In genomic region chr16:58669917-58670630, GRCm38 (mm10) we compare ENCODE assay signal across 7 mouse cellular contexts. TPM values are rescaled to one million over a fixed set of nuclear protein-coding genes. Genes with fewer than 3 reads are reported as not detected.
DNase-seq lines count a peak whose midpoint lies in the region; ATAC-seq and TF ChIP-seq lines count a peak whose summit lies in the region.

TSS of gene Cpox (plus strand) at chr16:58670292.

- intact Hi-C loops in left cerebral cortex, postnatal 4 days (cut with DNase I), result no loop called here

- no peaks in the 10 kb centered on the region for H3K27me3 ChIP-seq in intestine, postnatal 0 days (replicated peaks; ENCODE audit: control insufficient read depth, insufficient read depth, low read length)
- H3K27me3 ChIP-seq in midbrain, embryonic 12.5 days, result no peaks in the 10 kb centered on the region
- H3K27me3 ChIP-seq in small intestine, adult 2 months (ENCODE audit: control insufficient read depth, insufficient read depth, low read length), result no peaks in the 10 kb centered on the region

- peak within 1 kb of the TSS; percentile 96 for H3K4me3 ChIP-seq in intestine, postnatal 0 days (ENCODE audit: low read depth, low read length)
- H3K4me3 ChIP-seq in midbrain, embryonic 12.5 days, result peak within 1 kb of the TSS; percentile 73
- H3K4me3 ChIP-seq in small intestine, adult 2 months (ENCODE audit: low read depth, low read length), result peak within 1 kb of the TSS; percentile 90

- WGBS in intestine, postnatal 0 days, result under 1% methylated on average over 51 of the region's 51 CpGs
- WGBS in midbrain, embryonic 12.5 days, result under 1% methylated on average over 51 of the region's 51 CpGs
- WGBS in small intestine, adult 2 months, result under 1% methylated on average over 51 of the region's 51 CpGs

- peak; percentile 99 for ATAC-seq in intestine, postnatal 0 days
- peak; percentile 99 for ATAC-seq in midbrain, embryonic 12.5 days (ENCODE audit: low FRiP score, low read depth)

- H3K4me2 ChIP-seq in intestine, postnatal 0 days (replicated peaks; ENCODE audit: low read depth), result peak within 1 kb of the TSS; percentile 81
- peak within 1 kb of the TSS; percentile 82 for H3K4me2 ChIP-seq in midbrain, embryonic 12.5 days (replicated peaks)

- 0 out of 2 replicates have a peak, but pooled peaks cover 4% of the 10 kb centered on the region for H3K4me1 ChIP-seq in intestine, postnatal 0 days (replicated peaks; ENCODE audit: control insufficient read depth, insufficient read depth, low read length)
- H3K4me1 ChIP-seq in midbrain, embryonic 12.5 days, result 0 out of 2 replicates have a peak, but pooled peaks cover 7% of the 10 kb centered on the region
- H3K4me1 ChIP-seq in small intestine, adult 2 months (ENCODE audit: control insufficient read depth, insufficient read depth, insufficient read length, low read length), result peaks cover 4% of the 10 kb centered on the region; the same call in 1 of the 2 replicates

- peak; percentile 56 for TF ChIP-seq CTCF in intestine, postnatal 0 days (IDR thresholded peaks at IDR 0.05; ENCODE audit: low read depth)
- TF ChIP-seq CTCF in small intestine, adult 2 months (IDR thresholded peaks at IDR 0.05; ENCODE audit: extremely low read depth, insufficient read length, insufficient replicate concordance, low read depth, low read length), result 0 out of 2 replicates have a peak, but pooled peaks have one; percentile 31

- H3K36me3 ChIP-seq in intestine, postnatal 0 days (ENCODE audit: control insufficient read depth, insufficient read depth), result peaks cover 18% of the 10 kb centered on the region
- peaks cover 15% of the 10 kb centered on the region for H3K36me3 ChIP-seq in midbrain, embryonic 12.5 days
- H3K36me3 ChIP-seq in small intestine, adult 2 months (ENCODE audit: control insufficient read depth, insufficient read depth, low read length), result peaks cover 14% of the 10 kb centered on the region

- H3K9me3 ChIP-seq in intestine, postnatal 0 days (ENCODE audit: control insufficient read depth), result no peaks in the 10 kb centered on the region
- H3K9me3 ChIP-seq in midbrain, embryonic 12.5 days, result no peaks in the 10 kb centered on the region

- DNase-seq in adrenal gland, adult 8-10 months, result peak; percentile 78
- DNase-seq in embryo, embryonic 9.5 days (ENCODE audit: extremely low spot score), result peak; percentile 85
- DNase-seq in gonadal fat pad, adult 2 months (ENCODE audit: low read depth), result no peak
- DNase-seq in left cerebral cortex, postnatal 4 days, result peak; percentile 77

- peak within 1 kb of the TSS; percentile 89 for H3K9ac ChIP-seq in intestine, postnatal 0 days (ENCODE audit: low read depth, low read length)
- H3K9ac ChIP-seq in midbrain, embryonic 12.5 days (replicated peaks), result peak within 1 kb of the TSS; percentile 71

- peak within 1 kb of the TSS; percentile 90 for H3K27ac ChIP-seq in intestine, postnatal 0 days (ENCODE audit: low read depth, low read length)
- peak within 1 kb of the TSS; percentile 78 for H3K27ac ChIP-seq in midbrain, embryonic 12.5 days (replicated peaks)
- peak within 1 kb of the TSS; percentile 29 for H3K27ac ChIP-seq in small intestine, adult 2 months (ENCODE audit: insufficient read depth, low read depth, low read length)

- TF ChIP-seq POLR2A in small intestine, adult 2 months (IDR thresholded peaks at IDR 0.05; ENCODE audit: low read depth, low read length), result peak; percentile 40; the same call in 1 of the 2 replicates

RNA-seq across cellular contexts. Expression of gene Cpox, which starts in this region (rescaled TPM):
- total RNA-seq in adrenal gland, adult 8-10 months (2022), result 10 to 100 TPM; 20.3 to 28.0 (median 21.7) TPM
- 12.0 and 13.6 TPM in 2 replicates for polyA plus RNA-seq in gonadal fat pad, adult 2 months (2012; rRNA removed)
- 54.5 and 56.7 TPM in 2 replicates for polyA plus RNA-seq in intestine, postnatal 0 days (2015; fragmentation: Nextera tagmentation; extraction: Ambion mirVana)
- 10 to 100 TPM; 19.7 to 20.5 TPM for total RNA-seq in left cerebral cortex, postnatal 4 days (2021)
- polyA plus RNA-seq in midbrain, embryonic 12.5 days (2016; fragmentation: Nextera tagmentation; extraction: Ambion mirVana), result 16.6 and 17.2 TPM in 2 replicates
- 10.5 and 12.0 TPM in 2 replicates for polyA plus RNA-seq in small intestine, adult 2 months (2012; rRNA removed)

Comparison
In these comparisons a context has a peak if more than half of its experiments do, and no peak if none do; other contexts are left out.
1. H3K27ac ChIP-seq: peak in every context shown above with its lines; median percentile 90 in intestine, postnatal 0 days; 78 in midbrain, embryonic 12.5 days; 29 in small intestine, adult 2 months.